Mouse (Mus musculus): Measurements from ENCODE around the gene Olfr794. TPM values are rescaled to one million over a fixed set of nuclear protein-coding genes. Genes with fewer than 3 reads are reported as not detected.

Gene Olfr794
- polyA plus RNA-seq (2012; ENCODE audit: low replicate concordance), result not detected in 2 replicates

GRCm38 (mm10) chr10:129567355-129567754 is at the start of gene Olfr794:
Olfr794 (plus strand) TSS chr10:129567655.

GRCm38 (mm10) chr10:129521492-129521891 is 46.0 kb upstream of the Olfr794 start, which contains the start of gene Olfr791:
Olfr791 (plus strand) TSS chr10:129521792.

GRCm38 (mm10) chr10:129538862-129539261 is 28.6 kb upstream of the Olfr794 start, which contains the start of gene Olfr792:
Olfr792 (plus strand) TSS chr10:129539162.

GRCm38 (mm10) chr10:129612470-129612869 is 45.0 kb downstream of the Olfr794 start, which contains the start of gene Olfr796:
Olfr796 (minus strand) TSS chr10:129612570.

Other genes with a start within 250 kb of the Olfr794 start
- gene Olfr780, start 249.5 kb upstream of the Olfr794 start, polyA plus RNA-seq (2012; ENCODE audit: low replicate concordance), result not detected in 2 replicates
- not detected in 2 replicates for gene Olfr781, start 238.8 kb upstream of the Olfr794 start, polyA plus RNA-seq (2012; ENCODE audit: low replicate concordance)
- not detected in 2 replicates for gene Olfr782, start 218.8 kb upstream of the Olfr794 start, polyA plus RNA-seq (2012; ENCODE audit: low replicate concordance)
- gene Olfr784, start 183.6 kb upstream of the Olfr794 start, polyA plus RNA-seq (2012; ENCODE audit: low replicate concordance), result not detected in 2 replicates
- not detected in 2 replicates for gene Olfr785, start 162.2 kb upstream of the Olfr794 start, polyA plus RNA-seq (2012; ENCODE audit: low replicate concordance)
- not detected in 2 replicates for gene Olfr786, start 140.3 kb upstream of the Olfr794 start, polyA plus RNA-seq (2012; ENCODE audit: low replicate concordance)
- not detected in 2 replicates for gene Olfr787, start 105.8 kb upstream of the Olfr794 start, polyA plus RNA-seq (2012; ENCODE audit: low replicate concordance)
- gene Olfr788, start 96.7 kb upstream of the Olfr794 start, polyA plus RNA-seq (2012; ENCODE audit: low replicate concordance), result not detected in 2 replicates
- gene Olfr789, start 82.9 kb upstream of the Olfr794 start, polyA plus RNA-seq (2012; ENCODE audit: low replicate concordance), result not detected in 2 replicates
- not detected in 2 replicates for gene Olfr790, start 69.2 kb upstream of the Olfr794 start, polyA plus RNA-seq (2012; ENCODE audit: low replicate concordance)
- gene Olfr791, start 45.9 kb upstream of the Olfr794 start, polyA plus RNA-seq (2012; ENCODE audit: low replicate concordance), result not detected in 2 replicates
- not detected in 2 replicates for gene Olfr792, start 28.5 kb upstream of the Olfr794 start, polyA plus RNA-seq (2012; ENCODE audit: low replicate concordance)
- not detected in 2 replicates for gene Olfr796, start 44.9 kb downstream of the Olfr794 start, polyA plus RNA-seq (2012; ENCODE audit: low replicate concordance)
- not detected in 2 replicates for gene Olfr798, start 60.3 kb downstream of the Olfr794 start, polyA plus RNA-seq (2012; ENCODE audit: low replicate concordance)
- not detected in 2 replicates for gene Olfr799, start 69.8 kb downstream of the Olfr794 start, polyA plus RNA-seq (2012; ENCODE audit: low replicate concordance)
- gene Olfr800, start 90.0 kb downstream of the Olfr794 start, polyA plus RNA-seq (2012; ENCODE audit: low replicate concordance), result not detected in 2 replicates
- not detected in 2 replicates for gene Olfr801, start 106.2 kb downstream of the Olfr794 start, polyA plus RNA-seq (2012; ENCODE audit: low replicate concordance)
- 0.15 TPM in 1 of 2 replicates, not detected in the other for gene Olfr802, start 120.5 kb downstream of the Olfr794 start, polyA plus RNA-seq (2012; ENCODE audit: low replicate concordance)
- gene Olfr803, start 126.6 kb downstream of the Olfr794 start, polyA plus RNA-seq (2012; ENCODE audit: low replicate concordance), result not detected in 2 replicates
- not detected in 2 replicates for gene Olfr804, start 135.6 kb downstream of the Olfr794 start, polyA plus RNA-seq (2012; ENCODE audit: low replicate concordance)
- not detected in 2 replicates for gene Olfr805, start 161.7 kb downstream of the Olfr794 start, polyA plus RNA-seq (2012; ENCODE audit: low replicate concordance)
- not detected in 2 replicates for gene Olfr806, start 174.3 kb downstream of the Olfr794 start, polyA plus RNA-seq (2012; ENCODE audit: low replicate concordance)
- gene Olfr807, start 190.1 kb downstream of the Olfr794 start, polyA plus RNA-seq (2012; ENCODE audit: low replicate concordance), result not detected in 2 replicates
- gene Olfr808, start 197.8 kb downstream of the Olfr794 start, polyA plus RNA-seq (2012; ENCODE audit: low replicate concordance), result not detected in 2 replicates
- gene Olfr809, start 207.0 kb downstream of the Olfr794 start, polyA plus RNA-seq (2012; ENCODE audit: low replicate concordance), result not detected in 2 replicates
- not detected in 2 replicates for gene Olfr810, start 227.3 kb downstream of the Olfr794 start, polyA plus RNA-seq (2012; ENCODE audit: low replicate concordance)
- not detected in 2 replicates for gene Olfr811, start 236.7 kb downstream of the Olfr794 start, polyA plus RNA-seq (2012; ENCODE audit: low replicate concordance)